Mouse (Mus musculus) testis, adult 2 months (tissue): Measurements from ENCODE around the gene Tmem184c. TPM values are rescaled to one million over a fixed set of nuclear protein-coding genes. Genes with fewer than 3 reads are reported as not detected.
A peak's percentile ranks its signal among the peaks of the same experiment; 100 is the strongest.

Source experiments
- H3K27ac ChIP-seq: fragments of 200-500 bp; 2 replicates; pipeline ENCODE4 v1.5.1; 2012; ENCODE audit warnings: low read depth, low read length; ENCODE audit not compliant: control insufficient read depth, insufficient read depth
- H3K27me3 ChIP-seq: fragments of 200-500 bp; 2 replicates; pipeline ENCODE4 v1.6.1; 2012; ENCODE audit warnings: mild to moderate bottlenecking, low read length, moderate library complexity; ENCODE audit not compliant: control insufficient read depth, insufficient read depth
- H3K36me3 ChIP-seq: fragments of 200-500 bp; 2 replicates; pipeline ENCODE4 v1.6.1; 2012; ENCODE audit warnings: mild to moderate bottlenecking, low read length; ENCODE audit not compliant: control insufficient read depth, insufficient read depth
- H3K4me1 ChIP-seq: fragments of 200-500 bp; 2 replicates; pipeline ENCODE4 v1.6.1; 2012; ENCODE audit warnings: low read length; ENCODE audit not compliant: control insufficient read depth, insufficient read depth
- H3K4me3 ChIP-seq: fragments of 200-500 bp; 2 replicates; pipeline ENCODE4 v1.5.1; 2012; ENCODE audit warnings: low read depth, mild to moderate bottlenecking, low read length, moderate library complexity, mixed read lengths; ENCODE audit not compliant: control insufficient read depth
- CTCF ChIP-seq: fragments of 200-500 bp; IDR thresholded peaks from 2 replicates; pipeline ENCODE4 v1.5.1; 2012; ENCODE audit warnings: low read depth, mild to moderate bottlenecking, inconsistent platforms, low read length, moderate library complexity; ENCODE audit not compliant: control insufficient read depth, insufficient read depth, insufficient replicate concordance
- POLR2A ChIP-seq: fragments of 200-500 bp; IDR thresholded peaks from 2 replicates; pipeline ENCODE4 v1.6.1; 2012; ENCODE audit warnings: low read depth, mild to moderate bottlenecking, inconsistent platforms, low read length, moderate library complexity; ENCODE audit not compliant: control insufficient read depth
- polyA plus RNA-seq: library from polyadenylated mRNA; depleted of rRNA; stranded (reverse); fragments of >200 nt; gene quantifications from 2 replicates; pipeline ENCODE4 v1.2.3, GENCODE M21; 2012

Tmem184c gene
- polyA plus RNA-seq, 1 experiment: 32.8 TPM

DNA sequence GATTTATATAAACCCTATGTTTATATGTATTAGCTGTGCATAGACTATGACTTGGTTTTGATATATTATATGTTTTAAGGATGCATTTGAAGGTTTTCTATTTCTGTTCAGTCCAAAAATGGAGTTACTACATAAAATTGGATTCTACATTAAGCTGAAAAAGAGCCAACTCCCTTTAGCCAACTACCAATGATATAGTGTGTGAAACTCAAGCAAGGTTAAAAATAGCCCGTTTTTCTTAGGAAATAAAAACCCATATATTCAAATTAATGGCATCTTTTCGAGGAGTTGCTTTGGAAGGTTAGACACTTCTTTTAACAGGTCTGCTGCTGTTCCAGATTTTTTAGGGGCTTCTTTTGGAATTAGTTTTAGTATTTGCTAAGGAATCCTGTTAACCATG, 22.7 kb upstream of the Tmem184c start:
- Histone ChIP-seq H3K27me3 (no peaks in the 10 kb centered on the region), H3K4me1 (no peaks in the 10 kb centered on the region), H3K4me3 (no peak overlapping the region), H3K36me3 (no peaks in the 10 kb centered on the region), H3K27ac (no peak overlapping the region)
- TF ChIP-seq CTCF (no peak), POLR2A (no peak)

DNA sequence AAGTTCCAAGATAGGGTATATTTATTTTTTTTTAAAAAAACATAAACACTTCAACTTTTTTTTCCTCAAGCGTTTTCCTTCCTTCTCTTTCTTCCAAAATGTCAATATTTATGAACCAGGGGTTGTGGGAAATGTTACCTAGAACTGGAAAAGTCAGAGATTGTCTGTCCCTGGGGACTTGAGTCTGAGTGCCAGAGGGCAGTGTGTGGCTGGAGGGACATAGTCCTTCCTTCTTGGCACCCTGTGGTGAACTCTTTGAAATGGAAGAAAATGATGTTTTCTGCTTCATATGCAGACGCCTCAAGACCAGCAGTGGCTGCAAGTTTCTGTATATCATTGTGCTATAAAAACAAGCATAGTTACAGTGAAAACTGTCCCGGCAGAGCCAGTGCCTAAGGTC, 20.2 kb upstream of the Tmem184c start:
- no peaks in the 10 kb centered on the region for H3K27me3 ChIP-seq
- no peak for TF ChIP-seq CTCF
- no peak for TF ChIP-seq POLR2A
- no peak overlapping the region for H3K27ac ChIP-seq
- no peaks in the 10 kb centered on the region for H3K36me3 ChIP-seq
- no peak overlapping the region for H3K4me3 ChIP-seq
- no peaks in the 10 kb centered on the region for H3K4me1 ChIP-seq

DNA sequence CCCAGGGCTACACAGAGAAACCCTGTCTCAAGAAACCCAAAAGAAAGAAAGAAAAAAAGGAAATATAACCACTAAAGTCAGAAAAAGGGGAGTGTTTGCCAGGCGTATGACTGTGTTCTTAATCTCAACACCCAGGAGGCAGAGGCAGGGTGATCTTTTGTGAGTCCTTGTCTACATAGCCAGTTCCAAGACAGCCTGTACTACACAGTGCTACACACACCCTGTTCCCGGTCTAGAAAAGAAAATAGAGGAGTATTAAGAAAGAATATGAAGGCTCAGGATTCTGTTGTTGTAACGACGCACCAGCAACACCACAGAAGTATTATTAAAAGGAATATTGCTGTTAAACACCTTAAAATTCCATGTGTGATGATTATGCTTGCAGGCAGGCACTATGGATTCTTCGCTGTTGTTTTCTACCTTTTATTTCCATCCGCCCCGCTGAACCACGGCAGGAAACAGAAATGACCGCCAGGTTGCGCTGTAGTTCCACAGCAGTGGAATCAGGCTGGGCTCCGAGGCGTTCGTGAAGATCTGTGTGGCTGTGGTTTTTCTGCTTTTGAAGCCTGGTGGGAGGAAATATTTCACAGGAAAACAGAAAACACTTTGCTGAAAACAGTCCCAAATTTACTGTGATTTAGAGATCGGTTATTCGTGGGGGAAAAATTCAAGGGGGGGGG, 19.5 kb upstream of the Tmem184c start:
- Histone ChIP-seq H3K4me1 (no peaks in the 10 kb centered on the region), H3K27ac (no peak overlapping the region), H3K36me3 (no peaks in the 10 kb centered on the region), H3K4me3 (no peak overlapping the region), H3K27me3 (no peaks in the 10 kb centered on the region)
- peak; percentile 85; the same call in 1 of the 2 replicates for TF ChIP-seq CTCF
- no peak for TF ChIP-seq POLR2A

DNA sequence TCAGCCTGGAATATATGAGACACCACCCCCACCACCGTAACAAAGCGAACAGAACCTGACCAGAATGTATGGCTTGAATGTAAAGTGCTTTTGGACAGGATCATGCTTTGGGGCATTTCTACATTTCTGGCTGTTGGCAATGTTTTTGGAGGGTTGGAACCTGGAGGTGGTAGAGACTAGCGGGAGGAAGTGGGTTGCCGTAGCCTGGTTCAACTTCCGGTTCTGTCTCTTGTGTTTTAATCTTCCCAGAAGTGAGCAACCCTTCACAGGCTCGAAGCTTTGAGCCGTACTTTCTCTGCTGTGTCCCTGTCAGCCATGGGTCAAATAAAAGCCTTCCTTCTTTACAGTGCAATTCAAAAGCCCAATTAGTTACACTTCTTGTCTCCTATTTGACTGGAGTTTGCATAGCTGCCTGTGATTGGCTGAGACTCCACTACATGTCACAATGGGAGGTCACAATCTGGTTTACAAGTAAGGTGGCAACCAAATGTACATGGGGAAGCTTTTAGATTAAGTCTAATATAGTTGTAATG, 13.2 kb upstream of the Tmem184c start:
- H3K4me3 ChIP-seq: peak overlapping the region; percentile 83
- no peaks in the 10 kb centered on the region for H3K36me3 ChIP-seq
- peak overlapping the region; percentile 75 for H3K27ac ChIP-seq
- H3K4me1 ChIP-seq: no peaks in the 10 kb centered on the region
- H3K27me3 ChIP-seq: no peaks in the 10 kb centered on the region
- TF ChIP-seq POLR2A (no peak), CTCF (no peak)

- Histone ChIP-seq H3K27me3 (no peaks in the 10 kb centered on the region), H3K4me1 (no peaks in the 10 kb centered on the region), H3K27ac (no peak overlapping the region), H3K4me3 (no peak overlapping the region), H3K36me3 (no peaks in the 10 kb centered on the region)
- no peak for TF ChIP-seq CTCF
- TF ChIP-seq POLR2A: no peak
These were observed 7.4 kb upstream of the Tmem184c start for GRCm38 (mm10) chr8:77617916-77618315.

- Histone ChIP-seq H3K4me3 (peak overlapping the region; percentile 99), H3K27ac (0 out of 2 replicates have a peak overlapping the region, but pooled peaks have one; percentile 6)
These were observed 877 bp downstream of the Tmem184c start for GRCm38 (mm10) chr8:77609621-77610020.

GRCm38 (mm10) chr8:77584174-77584573, 26.3 kb downstream of the Tmem184c start:
- TF ChIP-seq CTCF: no peak
- no peak for TF ChIP-seq POLR2A

More at GRCm38 (mm10) chr8:77609621-77610020, 877 bp downstream of the Tmem184c start:
- Histone ChIP-seq H3K4me1 (no peaks in the 10 kb centered on the region), H3K27me3 (no peaks in the 10 kb centered on the region), H3K36me3 (no peaks in the 10 kb centered on the region)
- TF ChIP-seq POLR2A: no peak

DNA sequence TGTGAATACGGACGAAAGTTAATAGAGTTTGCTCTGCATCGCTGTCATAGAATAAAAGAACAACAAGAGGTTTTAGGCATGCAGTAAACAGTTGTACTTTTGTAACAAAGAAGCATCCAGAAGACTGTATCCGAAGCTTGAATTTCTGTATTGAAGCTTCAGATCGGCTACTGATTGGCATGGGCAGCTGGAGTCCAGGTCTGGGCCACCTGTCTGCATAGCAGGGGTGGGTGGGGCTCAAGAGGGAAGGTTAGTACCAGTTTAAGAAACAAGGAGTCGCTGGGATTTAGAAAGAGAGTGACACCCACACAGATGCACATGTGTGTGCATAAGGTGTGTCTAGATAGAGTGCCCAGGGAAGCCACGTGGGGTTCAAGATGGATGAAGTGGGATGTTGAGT, 32.8 kb downstream of the Tmem184c start:
- H3K4me3 ChIP-seq: no peak overlapping the region
- TF ChIP-seq POLR2A (no peak), CTCF (no peak)
- H3K36me3 ChIP-seq: no peaks in the 10 kb centered on the region
- H3K27me3 ChIP-seq: no peaks in the 10 kb centered on the region
- H3K4me1 ChIP-seq: no peaks in the 10 kb centered on the region
- no peak overlapping the region for H3K27ac ChIP-seq

More at GRCm38 (mm10) chr8:77584174-77584573, 26.3 kb downstream of the Tmem184c start:
- Histone ChIP-seq H3K27me3 (no peaks in the 10 kb centered on the region), H3K4me3 (no peak overlapping the region), H3K27ac (no peak overlapping the region), H3K4me1 (no peaks in the 10 kb centered on the region), H3K36me3 (no peaks in the 10 kb centered on the region)
